Mouse (Mus musculus) thymus, adult 2 months (tissue): ENCODE results near the gene Ermp1. TPM values are rescaled to one million over a fixed set of nuclear protein-coding genes. Genes with fewer than 3 reads are reported as not detected.

Source experiments
- DNase-seq: peaks from one replicate; pipeline ENCODE4 v3.0.0; 2021
- H3K27ac ChIP-seq: fragments of 200-500 bp; 2 replicates; pipeline ENCODE4 v1.5.1; 2012; ENCODE audit warnings: low read length, control low read depth; ENCODE audit not compliant: control insufficient read depth, insufficient read depth
- H3K27me3 ChIP-seq: fragments of 200-500 bp; 2 replicates; pipeline ENCODE4 v1.6.1; 2012; ENCODE audit warnings: mild to moderate bottlenecking, low read length, moderate library complexity, mixed read lengths; ENCODE audit not compliant: control insufficient read depth, insufficient read depth
- H3K36me3 ChIP-seq: fragments of 200-500 bp; 2 replicates; pipeline ENCODE4 v1.6.1; 2012; ENCODE audit warnings: mild to moderate bottlenecking, low read length, moderate library complexity; ENCODE audit not compliant: control insufficient read depth, insufficient read depth
- H3K4me1 ChIP-seq: fragments of 200-500 bp; replicated peaks from 2 replicates; pipeline ENCODE4 v1.6.1; 2012; ENCODE audit warnings: low read length; ENCODE audit not compliant: control insufficient read depth, insufficient read depth
- H3K4me3 ChIP-seq: fragments of 200-500 bp; 2 replicates; pipeline ENCODE4 v1.5.1; 2012; ENCODE audit warnings: mild to moderate bottlenecking, low read length, control low read depth, moderate library complexity; ENCODE audit not compliant: control insufficient read depth, insufficient read depth
- CTCF ChIP-seq: fragments of 200-500 bp; IDR thresholded peaks from 2 replicates; pipeline ENCODE4 v1.5.1; 2012; ENCODE audit warnings: mild to moderate bottlenecking, control low read depth, low read length, moderate library complexity, borderline replicate concordance; ENCODE audit not compliant: control insufficient read depth, poor library complexity, insufficient read depth; ENCODE audit errors: extremely low read depth
- POLR2A ChIP-seq: fragments of 200-500 bp; IDR thresholded peaks from 2 replicates; pipeline ENCODE4 v1.6.1; 2012; ENCODE audit warnings: mild to moderate bottlenecking, low read length, control low read depth, moderate library complexity; ENCODE audit not compliant: control insufficient read depth, poor library complexity, insufficient read depth; ENCODE audit errors: extremely low read depth
- WGBS: fragments of 180-500 bp; shearing (Covaris S2); methylation state at CpG from one replicate; pipeline ENCODE4 v1.1.7; 2018; 5-methylcytosine and 5-hydroxymethylcytosine counted together
- polyA plus RNA-seq: library from polyadenylated mRNA; depleted of rRNA; stranded (reverse); fragments of >200 nt; gene quantifications from 2 replicates; pipeline ENCODE4 v1.2.3, GENCODE M21; 2012

Gene Ermp1
- polyA plus RNA-seq, 1 experiment, result 18.1 TPM

DNA sequence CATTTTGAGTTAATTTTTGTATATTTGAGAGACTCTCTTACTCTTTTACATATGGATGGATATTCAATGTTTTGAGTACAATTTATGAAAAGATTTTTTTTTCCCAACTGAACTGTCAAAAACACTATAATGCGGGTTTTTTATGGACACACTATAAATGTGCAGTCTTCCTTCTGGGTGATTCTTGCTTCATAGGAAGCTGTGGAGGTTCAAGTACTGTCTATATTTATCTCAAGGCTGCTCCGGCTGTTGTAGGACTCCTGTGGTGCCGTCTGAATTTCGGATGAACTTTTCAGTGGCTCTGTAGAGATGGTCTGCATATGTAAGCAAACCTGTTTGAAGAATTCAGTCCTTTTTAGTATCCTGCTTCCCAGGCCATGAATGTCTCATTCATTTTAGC, 40.0 kb downstream of the Ermp1 start:
- DNase-seq, result no peak
- Histone ChIP-seq H3K4me1 (0 out of 2 replicates have a peak, but pooled peaks cover 3% of the 10 kb centered on the region), H3K4me3 (no peak overlapping the region), H3K36me3 (peaks cover 36% of the 10 kb centered on the region), H3K27me3 (no peaks in the 10 kb centered on the region), H3K27ac (no peak overlapping the region)
- 77% methylated on average over 4 of the region's 4 CpGs for WGBS
- TF ChIP-seq POLR2A (no peak), CTCF (no peak)

DNA sequence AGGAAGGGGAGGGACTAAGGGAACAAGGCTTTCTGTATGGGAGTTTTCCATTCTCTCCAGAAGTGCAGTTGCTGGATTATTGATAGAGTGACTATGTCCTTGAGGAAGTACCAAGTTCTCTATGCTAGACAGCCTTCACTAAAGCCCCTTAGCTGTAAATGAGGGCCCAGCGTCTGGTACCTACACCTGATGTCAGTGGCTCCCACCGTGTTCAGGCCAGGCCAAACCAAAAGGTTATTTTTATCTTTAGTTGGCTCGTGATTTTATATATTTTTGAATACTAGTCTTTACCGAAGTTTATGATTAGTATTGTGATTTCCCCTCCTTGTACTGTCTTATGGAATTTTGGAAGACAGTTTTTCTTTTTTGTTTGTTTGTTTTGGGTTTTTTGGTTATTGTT, 40.7 kb downstream of the Ermp1 start:
- Histone ChIP-seq H3K27me3 (no peaks in the 10 kb centered on the region), H3K27ac (no peak overlapping the region), H3K36me3 (peaks cover 36% of the 10 kb centered on the region), H3K4me1 (0 out of 2 replicates have a peak, but pooled peaks cover 3% of the 10 kb centered on the region), H3K4me3 (no peak overlapping the region)
- no peak for DNase-seq
- TF ChIP-seq CTCF (no peak), POLR2A (no peak)
- WGBS, result 85% methylated on average over 4 of the region's 4 CpGs

DNA sequence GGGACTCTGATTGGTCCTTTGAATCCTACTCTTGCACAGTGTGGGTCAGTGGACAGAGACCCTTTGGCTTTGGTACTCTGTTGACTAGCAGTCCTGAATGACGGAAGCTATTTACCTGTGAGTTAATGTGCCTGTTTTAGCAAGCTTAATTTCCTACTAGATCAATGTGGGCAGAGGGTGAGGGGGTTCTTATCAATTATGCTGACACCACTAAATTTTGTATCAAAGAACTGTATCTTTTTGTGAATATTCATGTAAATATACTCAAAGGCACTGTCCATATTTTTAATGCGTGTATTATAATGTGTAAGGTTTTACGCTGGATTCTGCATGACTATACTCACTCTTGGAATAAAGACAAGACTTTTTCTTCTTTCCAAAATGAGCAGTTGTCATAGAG, 43.6 kb downstream of the Ermp1 start:
- no peak overlapping the region for H3K4me3 ChIP-seq
- TF ChIP-seq POLR2A, result no peak
- no peak for TF ChIP-seq CTCF
- DNase-seq, result no peak
- peaks cover 44% of the 10 kb centered on the region for H3K36me3 ChIP-seq
- 97% methylated on average over 3 of the region's 3 CpGs for WGBS
- H3K4me1 ChIP-seq, result 0 out of 2 replicates have a peak, but pooled peaks cover 3% of the 10 kb centered on the region
- H3K27ac ChIP-seq, result no peak overlapping the region
- H3K27me3 ChIP-seq, result no peaks in the 10 kb centered on the region

DNA sequence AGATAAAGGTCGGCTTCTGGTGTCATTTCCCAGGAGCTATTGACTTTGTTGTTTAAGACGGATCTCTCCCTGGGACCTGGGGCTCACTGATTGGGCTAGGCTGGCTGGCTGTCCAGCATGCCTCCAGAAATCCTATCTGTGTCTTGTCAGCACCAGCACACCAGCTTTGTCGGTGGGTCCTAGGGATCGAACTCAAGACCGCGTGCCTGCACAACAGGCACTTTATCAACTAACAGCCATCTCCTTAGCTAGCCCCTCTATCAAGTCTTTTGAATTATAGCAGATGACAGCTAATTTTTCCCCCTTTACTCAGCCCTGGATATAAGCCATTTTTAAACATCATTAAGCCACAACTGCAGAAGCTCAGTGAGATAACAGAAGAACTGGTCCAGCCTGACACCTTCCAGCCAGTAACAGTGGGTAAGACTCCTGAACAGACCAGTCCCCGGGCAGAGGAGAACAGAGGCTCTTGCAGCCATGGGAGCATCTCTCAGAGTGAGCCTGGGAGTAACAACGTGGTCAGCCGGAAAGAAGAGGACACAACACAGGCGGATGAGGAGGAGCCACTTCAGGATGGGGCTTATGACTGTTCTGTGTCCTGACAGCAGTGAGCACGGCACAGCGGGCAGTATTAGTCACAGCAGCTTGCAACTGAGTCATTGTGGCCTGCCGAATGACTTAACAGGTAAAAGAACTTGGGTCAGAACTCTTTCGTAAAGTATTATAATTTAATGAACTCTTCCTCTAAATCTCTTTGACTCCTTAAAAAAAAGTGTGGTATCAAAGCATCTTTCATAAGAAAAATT, 44.5 kb downstream of the Ermp1 start:
- DNase-seq, result no peak
- Histone ChIP-seq H3K4me3 (no peak overlapping the region), H3K27me3 (no peaks in the 10 kb centered on the region), H3K4me1 (no peaks in the 10 kb centered on the region), H3K27ac (no peak overlapping the region), H3K36me3 (peaks cover 53% of the 10 kb centered on the region)
- WGBS, result 95% methylated on average over 14 of the region's 14 CpGs
- TF ChIP-seq CTCF (no peak), POLR2A (no peak)

DNA sequence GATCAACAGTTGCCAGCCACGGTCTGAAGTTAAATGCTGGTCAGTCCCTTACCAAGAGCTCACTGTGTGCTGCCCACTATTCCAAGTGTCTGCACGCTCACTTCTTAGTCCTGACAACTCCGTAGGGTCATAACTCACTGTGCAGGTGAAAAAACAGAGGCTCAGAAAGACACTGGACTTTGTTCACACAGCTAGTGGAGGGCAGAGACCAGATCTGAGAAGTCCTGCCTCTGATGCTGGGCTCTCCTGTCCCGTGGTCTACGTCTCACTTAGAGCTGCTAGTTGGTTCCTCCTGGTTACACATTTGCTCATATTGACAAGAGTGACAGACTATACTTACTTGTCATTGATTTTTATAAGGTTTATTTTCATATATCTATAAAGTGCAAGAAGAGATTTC, 49.2 kb downstream of the Ermp1 start:
- Histone ChIP-seq H3K4me3 (no peak overlapping the region), H3K4me1 (no peaks in the 10 kb centered on the region), H3K27ac (no peak overlapping the region), H3K27me3 (no peaks in the 10 kb centered on the region), H3K36me3 (peaks cover 66% of the 10 kb centered on the region)
- TF ChIP-seq CTCF (no peak), POLR2A (no peak)
- no peak for DNase-seq
- 98% methylated on average over 5 of the region's 5 CpGs for WGBS

DNA sequence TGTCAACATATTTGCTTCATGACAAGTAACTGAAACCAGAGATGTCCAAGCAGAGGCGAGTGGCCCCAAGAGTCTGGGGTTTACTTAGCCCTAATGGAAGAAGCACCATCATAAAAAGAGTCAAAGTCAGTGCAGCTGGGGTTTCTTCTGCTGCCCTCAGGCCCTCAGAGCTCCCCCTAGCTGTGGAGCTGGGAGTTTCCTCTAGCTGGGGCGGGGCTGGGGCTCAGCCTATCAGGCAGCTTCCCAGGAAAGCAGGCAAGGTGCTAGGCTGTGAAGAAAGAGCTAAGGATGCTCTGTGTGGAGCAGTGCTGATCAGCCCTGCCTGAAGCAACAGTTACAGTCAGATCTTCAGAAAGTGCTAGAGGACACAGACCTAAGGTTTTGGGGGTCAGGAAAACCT, 51.2 kb downstream of the Ermp1 start:
- H3K27ac ChIP-seq, result no peak overlapping the region
- H3K4me3 ChIP-seq, result no peak overlapping the region
- no peaks in the 10 kb centered on the region for H3K27me3 ChIP-seq
- peak; percentile 41 for DNase-seq
- H3K36me3 ChIP-seq, result peaks cover 46% of the 10 kb centered on the region
- 100% methylated on average over 2 of the region's 2 CpGs for WGBS
- no peaks in the 10 kb centered on the region for H3K4me1 ChIP-seq
- TF ChIP-seq POLR2A (no peak), CTCF (peak; percentile 60; the same call in 1 of the 2 replicates)
